Mouse (Mus musculus) embryonic facial prominence, embryonic 14.5 days (tissue): ENCODE results near the gene Slc12a9. TPM values are rescaled to one million over a fixed set of nuclear protein-coding genes. Genes with fewer than 3 reads are reported as not detected.

Experiments used
- ATAC-seq: fragments of 200-750 bp; cut with Nextera tagmentation; 2 replicates; pipeline ENCODE4 v1.8.0; 2017; ENCODE audit warnings: low read depth, moderate number of reproducible peaks, moderate TSS enrichment
- DNase-seq: peaks from one replicate; pipeline ENCODE4 v3.0.0-alpha.2; 2015; ENCODE audit warnings: low spot score
- H3K27ac ChIP-seq: fragments of 300-500 bp; sonication (generic); replicated peaks from 2 replicates; pipeline ENCODE4 v1.5.1; 2014; ENCODE audit warnings: low read depth, mild to moderate bottlenecking, low read length, moderate library complexity
- H3K27me3 ChIP-seq: fragments of 300-500 bp; sonication (generic); replicated peaks from 2 replicates; pipeline ENCODE4 v1.6.1; 2014; ENCODE audit warnings: low read length; ENCODE audit not compliant: control insufficient read depth, insufficient read depth
- H3K36me3 ChIP-seq: fragments of 300-500 bp; sonication (generic); 2 replicates; pipeline ENCODE4 v1.6.1; 2014; ENCODE audit warnings: low read length, mixed read lengths; ENCODE audit not compliant: control insufficient read depth, insufficient read depth
- H3K4me1 ChIP-seq: fragments of 300-500 bp; sonication (generic); 2 replicates; pipeline ENCODE4 v1.6.1; 2014; ENCODE audit warnings: antibody characterized with exemption, low read length; ENCODE audit not compliant: control insufficient read depth, insufficient read depth
- H3K4me2 ChIP-seq: fragments of 300-500 bp; sonication (generic); 2 replicates; pipeline ENCODE4 v1.6.1; 2014; ENCODE audit warnings: low read depth, mild to moderate bottlenecking, low read length, moderate library complexity, mixed read lengths
- H3K4me3 ChIP-seq: fragments of 300-500 bp; sonication (generic); 2 replicates; pipeline ENCODE4 v1.5.1; 2014; ENCODE audit warnings: low read depth, mild to moderate bottlenecking, low read length
- H3K9ac ChIP-seq: fragments of 300-500 bp; sonication (generic); 2 replicates; pipeline ENCODE4 v1.6.1; 2014; ENCODE audit warnings: low read depth, mild to moderate bottlenecking, low read length, moderate library complexity, mixed read lengths
- H3K9me3 ChIP-seq: fragments of 300-500 bp; sonication (generic); 2 replicates; pipeline ENCODE4 v1.6.1; 2016; ENCODE audit warnings: low read length; ENCODE audit not compliant: control insufficient read depth
- WGBS: fragments of 180-500 bp; shearing (Covaris S2); extraction: QIAGEN DNeasy Blood & Tissue Kit; methylation state at CpG from one replicate; pipeline ENCODE4 v1.1.7; 2014; 5-methylcytosine and 5-hydroxymethylcytosine counted together
- polyA plus RNA-seq: library from polyadenylated mRNA; unstranded; fragments of >200 nt; fragmentation: Nextera tagmentation; extraction: Ambion mirVana; gene quantifications from 2 replicates; pipeline ENCODE4 v1.2.1, GENCODE M21; 2014

Gene Slc12a9
- polyA plus RNA-seq: 8.6 and 8.8 TPM in 2 replicates

GRCm38 (mm10) chr5:137333512-137334174 is at the start of gene Slc12a9:
TSS of gene Slc12a9 (minus strand) at chr5:137333597.
- Histone ChIP-seq H3K4me2 (peak within 1 kb of the TSS; percentile 96), H3K9ac (peak within 1 kb of the TSS; percentile 81), H3K4me1 (0 out of 2 replicates have a peak, but pooled peaks cover 6% of the 10 kb centered on the region), H3K36me3 (no peaks in the 10 kb centered on the region), H3K27me3 (no peaks in the 10 kb centered on the region), H3K9me3 (no peaks in the 10 kb centered on the region), H3K4me3 (peak within 1 kb of the TSS; percentile 70), H3K27ac (no peak within 1 kb of the TSS)
- ATAC-seq: peak; percentile 89
- under 1% methylated on average over 44 of the region's 44 CpGs for WGBS
- peak; percentile 98 for DNase-seq

- H3K4me2 ChIP-seq: no peak overlapping the region
- no peaks in the 10 kb centered on the region for H3K9me3 ChIP-seq
- no peak overlapping the region for H3K27ac ChIP-seq
- ATAC-seq: no peak
- no peaks in the 10 kb centered on the region for H3K27me3 ChIP-seq
- DNase-seq: peak; percentile 56
- no peaks in the 10 kb centered on the region for H3K36me3 ChIP-seq
- H3K9ac ChIP-seq: no peak overlapping the region
- H3K4me3 ChIP-seq: no peak overlapping the region
- 51% methylated on average over 4 of the region's 4 CpGs for WGBS
- H3K4me1 ChIP-seq: no peaks in the 10 kb centered on the region
Observed at GRCm38 (mm10) chr5:137381152-137381551, 47.8 kb upstream of the Slc12a9 start.

GRCm38 (mm10) chr5:137377603-137378002 is 44.2 kb upstream of the Slc12a9 start:
- DNase-seq (peak; percentile 40), ATAC-seq (peak; percentile 12; the same call in 1 of the 2 replicates)
- 0 out of 2 replicates have a peak overlapping the region, but pooled peaks have one; percentile 25 for H3K9ac ChIP-seq
- 29% methylated on average over 8 of the region's 15 CpGs for WGBS
- H3K9me3 ChIP-seq: no peaks in the 10 kb centered on the region
- peaks cover 33% of the 10 kb centered on the region for H3K36me3 ChIP-seq
- H3K27ac ChIP-seq: no peak overlapping the region
- H3K4me2 ChIP-seq: peak overlapping the region; percentile 48
- no peaks in the 10 kb centered on the region for H3K4me1 ChIP-seq
- H3K4me3 ChIP-seq: no peak overlapping the region
- no peaks in the 10 kb centered on the region for H3K27me3 ChIP-seq

- no peak overlapping the region for H3K27ac ChIP-seq
- H3K4me1 ChIP-seq: no peaks in the 10 kb centered on the region
- H3K9me3 ChIP-seq: no peaks in the 10 kb centered on the region
- peak overlapping the region; percentile 25; the same call in 1 of the 2 replicates for H3K9ac ChIP-seq
- WGBS: 25% methylated on average over 11 of the region's 11 CpGs
- no peaks in the 10 kb centered on the region for H3K27me3 ChIP-seq
- DNase-seq (peak; percentile 53), ATAC-seq (peak; percentile 6; the same call in 1 of the 2 replicates)
- peak overlapping the region; percentile 14; the same call in 1 of the 2 replicates for H3K4me3 ChIP-seq
- H3K36me3 ChIP-seq: peaks cover 38% of the 10 kb centered on the region
- H3K4me2 ChIP-seq: peak overlapping the region; percentile 48
Observed at GRCm38 (mm10) chr5:137377176-137377575, 43.8 kb upstream of the Slc12a9 start.

- Histone ChIP-seq H3K36me3 (peaks cover 42% of the 10 kb centered on the region), H3K4me1 (no peaks in the 10 kb centered on the region), H3K27me3 (no peaks in the 10 kb centered on the region), H3K4me3 (no peak overlapping the region), H3K9ac (no peak overlapping the region), H3K4me2 (peak overlapping the region; percentile 48), H3K27ac (no peak overlapping the region), H3K9me3 (no peaks in the 10 kb centered on the region)
- WGBS: 54% methylated on average over 9 of the region's 9 CpGs
- DNase-seq (no peak), ATAC-seq (0 out of 2 replicates have a peak, but pooled peaks have one; percentile 10)
Observed at GRCm38 (mm10) chr5:137376722-137377121, 43.3 kb upstream of the Slc12a9 start.

GRCm38 (mm10) chr5:137376198-137376597 is 42.8 kb upstream of the Slc12a9 start:
- ATAC-seq: no peak
- Histone ChIP-seq H3K27ac (no peak overlapping the region), H3K4me3 (no peak overlapping the region), H3K36me3 (peaks cover 47% of the 10 kb centered on the region), H3K9ac (no peak overlapping the region), H3K4me2 (no peak overlapping the region), H3K9me3 (no peaks in the 10 kb centered on the region), H3K27me3 (no peaks in the 10 kb centered on the region), H3K4me1 (no peaks in the 10 kb centered on the region)
- WGBS: 32% methylated on average over 7 of the region's 7 CpGs
- DNase-seq: peak; percentile 48

GRCm38 (mm10) chr5:137375627-137376026 is 42.2 kb upstream of the Slc12a9 start:
- WGBS: 34% methylated on average over 2 of the region's 2 CpGs
- H3K4me3 ChIP-seq: no peak overlapping the region
- H3K4me2 ChIP-seq: no peak overlapping the region
- DNase-seq: peak; percentile 53
- no peaks in the 10 kb centered on the region for H3K27me3 ChIP-seq
- peaks cover 53% of the 10 kb centered on the region for H3K36me3 ChIP-seq
- 0 out of 2 replicates have a peak, but pooled peaks have one; percentile 5 for ATAC-seq
- no peak overlapping the region for H3K9ac ChIP-seq
- H3K9me3 ChIP-seq: no peaks in the 10 kb centered on the region
- H3K4me1 ChIP-seq: no peaks in the 10 kb centered on the region
- H3K27ac ChIP-seq: peak overlapping the region; percentile 55

GRCm38 (mm10) chr5:137374521-137375080 is 41.2 kb upstream of the Slc12a9 start:
- Histone ChIP-seq H3K4me2 (no peak overlapping the region), H3K4me3 (no peak overlapping the region), H3K9ac (no peak overlapping the region), H3K27me3 (no peaks in the 10 kb centered on the region), H3K9me3 (no peaks in the 10 kb centered on the region), H3K4me1 (no peaks in the 10 kb centered on the region), H3K36me3 (peaks cover 63% of the 10 kb centered on the region), H3K27ac (no peak overlapping the region)
- DNase-seq (peak; percentile 25), ATAC-seq (no peak)
- WGBS: 81% methylated on average over 4 of the region's 4 CpGs
